Mouse (Mus musculus) cortical plate, adult 2 months (tissue): ENCODE measurements around the gene Cx3cr1.

ENCODE experiments used
- CTCF ChIP-seq: fragments of 200-500 bp; IDR thresholded peaks from 2 replicates; pipeline ENCODE4 v1.5.1; 2011; ENCODE audit warnings: mild to moderate bottlenecking, control low read depth, low read length; ENCODE audit not compliant: insufficient read depth; ENCODE audit errors: extremely low read depth
- POLR2A ChIP-seq: fragments of 200-500 bp; IDR thresholded peaks from 2 replicates; pipeline ENCODE4 v1.6.1; 2011; ENCODE audit warnings: mild to moderate bottlenecking, low read length, control low read depth; ENCODE audit not compliant: insufficient read depth; ENCODE audit errors: extremely low read depth

GRCm38 (mm10) chr9:120020285-120020890 lies 49.3 kb downstream of the Cx3cr1 start:
- TF ChIP-seq CTCF (peak; percentile 56), POLR2A (no peak)
